8 mouse cellular contexts compared by ENCODE assay signal in genomic region chr6:83122961-83123360, GRCm38 (mm10). TPM values are rescaled to one million over a fixed set of nuclear protein-coding genes. Genes with fewer than 3 reads are reported as not detected.
A peak's percentile ranks its signal among the peaks of the same experiment; 100 is the strongest.
DNase-seq lines count a peak whose midpoint lies in the region; ATAC-seq and TF ChIP-seq lines count a peak whose summit lies in the region.

No protein-coding gene starts in this region.

- no peak overlapping the region for H3K4me3 ChIP-seq in intestine, embryonic 14.5 days (ENCODE audit: low read depth, low read length)
- no peak overlapping the region for H3K4me3 ChIP-seq in intestine, postnatal 0 days (ENCODE audit: low read depth, low read length)
- peak overlapping the region; percentile 80 for H3K4me3 ChIP-seq in embryonic facial prominence, embryonic 13.5 days
- H3K4me3 ChIP-seq in forebrain, embryonic 16.5 days (replicated peaks; ENCODE audit: low read length), result no peak overlapping the region
- peak overlapping the region; percentile 79; the same call in 1 of the 2 replicates for H3K4me3 ChIP-seq in midbrain, embryonic 11.5 days (ENCODE audit: low read depth, low read length)

- H3K4me1 ChIP-seq in intestine, embryonic 14.5 days (replicated peaks; ENCODE audit: control insufficient read depth, insufficient read depth, low read length), result peaks cover 29% of the 10 kb centered on the region; the same call in 1 of the 2 replicates
- H3K4me1 ChIP-seq in intestine, postnatal 0 days (replicated peaks; ENCODE audit: control insufficient read depth, insufficient read depth, low read length), result 0 out of 2 replicates have a peak, but pooled peaks cover 3% of the 10 kb centered on the region
- H3K4me1 ChIP-seq in embryonic facial prominence, embryonic 13.5 days, result peaks cover 51% of the 10 kb centered on the region
- H3K4me1 ChIP-seq in forebrain, embryonic 16.5 days (replicated peaks; ENCODE audit: control insufficient read depth, insufficient read depth, low read length), result peaks cover 38% of the 10 kb centered on the region
- peaks cover 36% of the 10 kb centered on the region for H3K4me1 ChIP-seq in midbrain, embryonic 11.5 days (ENCODE audit: control insufficient read depth, insufficient read depth, low read length)

- 87% methylated on average over 5 of the region's 5 CpGs for WGBS in intestine, embryonic 14.5 days
- 85% methylated on average over 5 of the region's 5 CpGs for WGBS in intestine, postnatal 0 days
- WGBS in embryonic facial prominence, embryonic 13.5 days, result 67% methylated on average over 5 of the region's 5 CpGs
- WGBS in forebrain, embryonic 16.5 days, result 80% methylated on average over 5 of the region's 5 CpGs
- WGBS in midbrain, embryonic 11.5 days, result 86% methylated on average over 5 of the region's 5 CpGs

- no peaks in the 10 kb centered on the region for H3K9me3 ChIP-seq in intestine, embryonic 14.5 days (ENCODE audit: control insufficient read depth, low read length)
- no peaks in the 10 kb centered on the region for H3K9me3 ChIP-seq in intestine, postnatal 0 days (ENCODE audit: control insufficient read depth)
- H3K9me3 ChIP-seq in embryonic facial prominence, embryonic 13.5 days, result no peaks in the 10 kb centered on the region
- H3K9me3 ChIP-seq in forebrain, embryonic 16.5 days (ENCODE audit: control insufficient read depth, low read length), result no peaks in the 10 kb centered on the region
- no peaks in the 10 kb centered on the region for H3K9me3 ChIP-seq in midbrain, embryonic 11.5 days (ENCODE audit: control insufficient read depth, low read length)

- H3K27ac ChIP-seq in intestine, embryonic 14.5 days (ENCODE audit: low read depth), result no peak overlapping the region
- no peak overlapping the region for H3K27ac ChIP-seq in intestine, postnatal 0 days (ENCODE audit: low read depth, low read length)
- H3K27ac ChIP-seq in embryonic facial prominence, embryonic 13.5 days, result peak overlapping the region; percentile 100
- H3K27ac ChIP-seq in forebrain, embryonic 16.5 days (ENCODE audit: low read length), result no peak overlapping the region
- H3K27ac ChIP-seq in midbrain, embryonic 11.5 days (ENCODE audit: low read depth, low read length), result no peak overlapping the region

- no peak for TF ChIP-seq CTCF in intestine, postnatal 0 days (IDR thresholded peaks at IDR 0.05; ENCODE audit: low read depth)

- peak overlapping the region; percentile 96 for H3K4me2 ChIP-seq in intestine, embryonic 14.5 days (ENCODE audit: low read length)
- H3K4me2 ChIP-seq in intestine, postnatal 0 days (replicated peaks; ENCODE audit: low read depth), result no peak overlapping the region
- peak overlapping the region; percentile 83 for H3K4me2 ChIP-seq in embryonic facial prominence, embryonic 13.5 days
- H3K4me2 ChIP-seq in forebrain, embryonic 16.5 days (ENCODE audit: low read length), result peak overlapping the region; percentile 98; the same call in 1 of the 2 replicates
- peak overlapping the region; percentile 98 for H3K4me2 ChIP-seq in midbrain, embryonic 11.5 days

- H3K36me3 ChIP-seq in intestine, embryonic 14.5 days (ENCODE audit: control insufficient read depth, insufficient read depth, low read length), result peaks cover 17% of the 10 kb centered on the region
- H3K36me3 ChIP-seq in intestine, postnatal 0 days (ENCODE audit: control insufficient read depth, insufficient read depth), result peaks cover 6% of the 10 kb centered on the region
- H3K36me3 ChIP-seq in embryonic facial prominence, embryonic 13.5 days, result peaks cover 19% of the 10 kb centered on the region
- peaks cover 7% of the 10 kb centered on the region; the same call in 1 of the 2 replicates for H3K36me3 ChIP-seq in forebrain, embryonic 16.5 days (ENCODE audit: control insufficient read depth, insufficient read depth)
- H3K36me3 ChIP-seq in midbrain, embryonic 11.5 days (ENCODE audit: control insufficient read depth, insufficient read depth, low read length), result no peaks in the 10 kb centered on the region; the same call in 1 of the 2 replicates

- peak overlapping the region; percentile 75; the same call in 1 of the 2 replicates for H3K9ac ChIP-seq in intestine, embryonic 14.5 days (ENCODE audit: low read length)
- H3K9ac ChIP-seq in intestine, postnatal 0 days (ENCODE audit: low read depth, low read length), result no peak overlapping the region
- peak overlapping the region; percentile 89 for H3K9ac ChIP-seq in embryonic facial prominence, embryonic 13.5 days
- H3K9ac ChIP-seq in forebrain, embryonic 16.5 days (replicated peaks; ENCODE audit: low read depth, low read length), result peak overlapping the region; percentile 1; the same call in 1 of the 2 replicates
- no peak overlapping the region for H3K9ac ChIP-seq in midbrain, embryonic 11.5 days (ENCODE audit: low read length)

- H3K27me3 ChIP-seq in intestine, embryonic 14.5 days (replicated peaks; ENCODE audit: control insufficient read depth, insufficient read depth, low read length), result no peaks in the 10 kb centered on the region
- H3K27me3 ChIP-seq in intestine, postnatal 0 days (replicated peaks; ENCODE audit: control insufficient read depth, insufficient read depth, low read length), result no peaks in the 10 kb centered on the region
- H3K27me3 ChIP-seq in embryonic facial prominence, embryonic 13.5 days, result no peaks in the 10 kb centered on the region
- no peaks in the 10 kb centered on the region for H3K27me3 ChIP-seq in forebrain, embryonic 16.5 days (replicated peaks; ENCODE audit: control insufficient read depth, insufficient read depth, low read length)
- no peaks in the 10 kb centered on the region for H3K27me3 ChIP-seq in midbrain, embryonic 11.5 days (ENCODE audit: control insufficient read depth, insufficient read depth, low read length)

- DNase-seq in intestine, embryonic 14.5 days (ENCODE audit: low spot score), result no peak
- no peak for DNase-seq in midbrain, embryonic 11.5 days (ENCODE audit: low spot score, missing footprints)
- no peak for DNase-seq in gastrocnemius, postnatal 36 days
- no peak for DNase-seq in urinary bladder, adult 2 months (ENCODE audit: low spot score)
- DNase-seq in spleen, adult 18-20 months, result no peak

- no peak for ATAC-seq in intestine, embryonic 14.5 days (replicated peaks; ENCODE audit: low FRiP score, low TSS enrichment, low read depth)
- no peak for ATAC-seq in intestine, postnatal 0 days
- no peak for ATAC-seq in embryonic facial prominence, embryonic 13.5 days (ENCODE audit: insufficient number of reproducible peaks, insufficient read depth, low FRiP score, low TSS enrichment, low read depth)
- no peak for ATAC-seq in forebrain, embryonic 16.5 days
- no peak for ATAC-seq in midbrain, embryonic 11.5 days (ENCODE audit: low FRiP score)

- intact Hi-C loops in gastrocnemius, postnatal 36 days (cut with DNase I), result no loop called here

RNA-seq across cellular contexts. Expression of gene Wbp1, which starts 1.6 kb away (rescaled TPM):
- 83.8 and 91.2 TPM in 2 replicates for polyA plus RNA-seq in intestine, embryonic 14.5 days (2014; fragmentation: Nextera tagmentation; extraction: Ambion mirVana)
- polyA plus RNA-seq in intestine, postnatal 0 days (2015; fragmentation: Nextera tagmentation; extraction: Ambion mirVana), result 69.1 and 72.7 TPM in 2 replicates
- polyA plus RNA-seq in embryonic facial prominence, embryonic 13.5 days (2015; fragmentation: Nextera tagmentation; extraction: Ambion mirVana), result 144 and 172 TPM in 2 replicates
- polyA plus RNA-seq in forebrain, embryonic 16.5 days (2015; fragmentation: Nextera tagmentation; extraction: Ambion mirVana), result 209 and 228 TPM in 2 replicates
- 134 and 153 TPM in 2 replicates for polyA plus RNA-seq in midbrain, embryonic 11.5 days (2014; fragmentation: Nextera tagmentation; extraction: Ambion mirVana)
- total RNA-seq in gastrocnemius, postnatal 36 days (2021), result 10 to 100 TPM; 35.4 to 35.8 TPM
- 85.6 and 89.2 TPM in 2 replicates for polyA plus RNA-seq in urinary bladder, adult 2 months (2012; rRNA removed)

RNA-seq across cellular contexts. Expression of gene Ino80b, which starts 2.3 kb away (rescaled TPM):
- polyA plus RNA-seq in intestine, embryonic 14.5 days (2014; fragmentation: Nextera tagmentation; extraction: Ambion mirVana), result 13.4 and 13.8 TPM in 2 replicates
- polyA plus RNA-seq in intestine, postnatal 0 days (2015; fragmentation: Nextera tagmentation; extraction: Ambion mirVana), result 6.0 and 8.5 TPM in 2 replicates
- polyA plus RNA-seq in embryonic facial prominence, embryonic 13.5 days (2015; fragmentation: Nextera tagmentation; extraction: Ambion mirVana), result 13.2 and 13.9 TPM in 2 replicates
- 11.4 and 14.4 TPM in 2 replicates for polyA plus RNA-seq in forebrain, embryonic 16.5 days (2015; fragmentation: Nextera tagmentation; extraction: Ambion mirVana)
- polyA plus RNA-seq in midbrain, embryonic 11.5 days (2014; fragmentation: Nextera tagmentation; extraction: Ambion mirVana), result 18.8 and 19.4 TPM in 2 replicates
- 10 to 100 TPM; 14.3 to 14.5 TPM for total RNA-seq in gastrocnemius, postnatal 36 days (2021)
- polyA plus RNA-seq in urinary bladder, adult 2 months (2012; rRNA removed), result 25.2 and 25.5 TPM in 2 replicates

RNA-seq across cellular contexts. Expression of gene Mogs, which starts 7.7 kb away (rescaled TPM):
- 39.7 and 60.0 TPM in 2 replicates for polyA plus RNA-seq in intestine, embryonic 14.5 days (2014; fragmentation: Nextera tagmentation; extraction: Ambion mirVana)
- polyA plus RNA-seq in intestine, postnatal 0 days (2015; fragmentation: Nextera tagmentation; extraction: Ambion mirVana), result 18.4 and 20.9 TPM in 2 replicates
- polyA plus RNA-seq in embryonic facial prominence, embryonic 13.5 days (2015; fragmentation: Nextera tagmentation; extraction: Ambion mirVana), result 45.0 and 45.6 TPM in 2 replicates
- polyA plus RNA-seq in forebrain, embryonic 16.5 days (2015; fragmentation: Nextera tagmentation; extraction: Ambion mirVana), result 21.8 and 22.6 TPM in 2 replicates
- 21.6 and 23.4 TPM in 2 replicates for polyA plus RNA-seq in midbrain, embryonic 11.5 days (2014; fragmentation: Nextera tagmentation; extraction: Ambion mirVana)
- total RNA-seq in gastrocnemius, postnatal 36 days (2021), result 1 to 10 TPM; 4.4 to 4.5 TPM
- 29.7 and 40.3 TPM in 2 replicates for polyA plus RNA-seq in urinary bladder, adult 2 months (2012; rRNA removed)

RNA-seq across cellular contexts. Expression of gene Rtkn, which starts 12.3 kb away (rescaled TPM):
- 16.9 and 17.6 TPM in 2 replicates for polyA plus RNA-seq in intestine, embryonic 14.5 days (2014; fragmentation: Nextera tagmentation; extraction: Ambion mirVana)
- polyA plus RNA-seq in intestine, postnatal 0 days (2015; fragmentation: Nextera tagmentation; extraction: Ambion mirVana), result 19.7 and 21.1 TPM in 2 replicates
- 46.7 and 51.8 TPM in 2 replicates for polyA plus RNA-seq in embryonic facial prominence, embryonic 13.5 days (2015; fragmentation: Nextera tagmentation; extraction: Ambion mirVana)
- polyA plus RNA-seq in forebrain, embryonic 16.5 days (2015; fragmentation: Nextera tagmentation; extraction: Ambion mirVana), result 6.9 and 7.4 TPM in 2 replicates
- 13.6 and 16.6 TPM in 2 replicates for polyA plus RNA-seq in midbrain, embryonic 11.5 days (2014; fragmentation: Nextera tagmentation; extraction: Ambion mirVana)
- 10 to 100 TPM; 11.3 to 13.8 TPM for total RNA-seq in gastrocnemius, postnatal 36 days (2021)
- 20.7 and 22.1 TPM in 2 replicates for polyA plus RNA-seq in urinary bladder, adult 2 months (2012; rRNA removed)

RNA-seq across cellular contexts. Expression of gene Mrpl53, which starts 14.1 kb away (rescaled TPM):
- 132 and 136 TPM in 2 replicates for polyA plus RNA-seq in intestine, embryonic 14.5 days (2014; fragmentation: Nextera tagmentation; extraction: Ambion mirVana)
- polyA plus RNA-seq in intestine, postnatal 0 days (2015; fragmentation: Nextera tagmentation; extraction: Ambion mirVana), result 113 and 115 TPM in 2 replicates
- 137 and 151 TPM in 2 replicates for polyA plus RNA-seq in embryonic facial prominence, embryonic 13.5 days (2015; fragmentation: Nextera tagmentation; extraction: Ambion mirVana)
- 109 and 122 TPM in 2 replicates for polyA plus RNA-seq in forebrain, embryonic 16.5 days (2015; fragmentation: Nextera tagmentation; extraction: Ambion mirVana)
- polyA plus RNA-seq in midbrain, embryonic 11.5 days (2014; fragmentation: Nextera tagmentation; extraction: Ambion mirVana), result 120 and 130 TPM in 2 replicates
- 100 to 1,000 TPM in 1 of 2 experiments, 10 to 100 TPM in 1; 91.0 to 103 TPM for total RNA-seq in gastrocnemius, postnatal 36 days (2021)
- polyA plus RNA-seq in urinary bladder, adult 2 months (2012; rRNA removed), result 64.9 and 84.8 TPM in 2 replicates

Comparison
In these comparisons a context has a peak if more than half of its experiments do, and no peak if none do; other contexts are left out.
1. H3K9ac ChIP-seq: peak in intestine, embryonic 14.5 days (single experiment), embryonic facial prominence, embryonic 13.5 days (single experiment) and forebrain, embryonic 16.5 days (single experiment); none in intestine, postnatal 0 days (single experiment) and midbrain, embryonic 11.5 days (single experiment).
2. H3K4me3 ChIP-seq: peak in embryonic facial prominence, embryonic 13.5 days (single experiment) and midbrain, embryonic 11.5 days (single experiment); none in intestine, embryonic 14.5 days (single experiment), intestine, postnatal 0 days (single experiment) and forebrain, embryonic 16.5 days (single experiment).